Mouse (Mus musculus): ENCODE results near the gene Tjp2. TPM values are rescaled to one million over a fixed set of nuclear protein-coding genes. Genes with fewer than 3 reads are reported as not detected.
"Not testable (repeated sequence)": the region's sequence is repeated elsewhere in the genome, so short reads cannot be mapped to it uniquely, and the experiment has no call there.

Tjp2 gene
- polyA plus RNA-seq, 1 experiment from 2014 or later, result 4.1 TPM

DNA sequence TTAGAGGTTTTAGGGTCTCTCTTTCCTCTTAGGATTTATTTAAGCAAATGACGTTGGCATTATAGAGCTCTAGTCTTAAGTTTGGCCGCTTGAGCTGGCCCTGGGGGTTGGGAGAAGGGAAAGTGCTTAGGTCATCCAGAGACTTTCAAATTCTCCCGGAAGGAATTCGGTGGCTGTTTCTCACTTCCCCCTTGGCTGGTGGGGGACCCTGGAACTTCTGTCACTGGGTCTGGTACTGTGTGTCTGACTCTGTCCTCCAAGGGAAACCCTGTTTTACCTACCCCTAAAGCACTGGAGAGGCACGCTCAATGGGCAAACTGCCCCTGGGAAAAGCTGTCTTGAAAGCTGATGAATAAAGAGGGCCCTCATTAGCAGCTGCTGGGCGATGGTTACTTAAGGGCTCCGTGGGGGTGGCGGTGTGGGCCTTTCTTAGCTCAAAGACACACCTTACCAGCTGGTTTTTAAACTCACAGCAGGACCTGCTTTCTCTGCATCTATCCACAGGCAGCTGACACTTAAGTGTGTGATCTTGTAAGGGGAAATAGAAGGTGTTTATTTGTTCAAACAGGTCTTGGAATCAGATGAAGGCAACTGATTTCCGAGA is 28.9 kb upstream of the Tjp2 start:
- no peak for DNase-seq
- TF ChIP-seq EP300 (IDR thresholded peaks at IDR 0.05; ENCODE audit: low read depth) (no peak), CTCF (IDR thresholded peaks at IDR 0.05; ENCODE audit: low read depth) (no peak)
- WGBS (ENCODE audit: insufficient replicate concordance), result 56% methylated on average over 9 of the region's 9 CpGs

DNA sequence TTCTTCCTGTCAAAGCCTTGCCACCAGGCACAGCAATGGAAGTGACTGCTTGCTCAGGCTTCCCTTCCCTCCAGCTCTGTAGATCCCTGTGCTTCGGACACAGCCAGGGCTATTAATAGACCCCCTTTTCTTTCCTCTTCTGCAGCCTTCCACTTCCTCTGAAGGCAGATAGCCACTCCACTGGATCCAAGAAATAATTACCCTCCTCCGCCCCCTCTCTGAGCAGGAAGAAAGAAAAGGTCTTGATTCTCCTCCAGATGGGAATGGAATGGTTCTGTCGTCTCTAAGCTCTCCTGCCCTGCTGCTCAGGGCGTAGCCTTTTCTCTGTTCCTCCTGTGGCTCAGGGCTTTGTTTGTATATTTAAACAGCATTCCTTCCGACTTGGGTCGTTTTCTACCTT is 27.0 kb upstream of the Tjp2 start:
- 19% methylated on average over 6 of the region's 6 CpGs for WGBS (ENCODE audit: insufficient replicate concordance)
- H3K9me3 ChIP-seq (ENCODE audit: low read length), result no peaks in the 10 kb centered on the region
- no peak overlapping the region for H3K4me2 ChIP-seq (ENCODE audit: low read depth, low read length)
- DNase-seq (no peak), ATAC-seq (no peak)
- peak overlapping the region; percentile 18; the same call in 1 of the 2 replicates for H3K27ac ChIP-seq (ENCODE audit: low read depth)
- H3K9ac ChIP-seq (replicated peaks), result no peak overlapping the region
- H3K36me3 ChIP-seq (replicated peaks; ENCODE audit: insufficient read depth, low read length), result no peaks in the 10 kb centered on the region
- no peaks in the 10 kb centered on the region for H3K27me3 ChIP-seq (ENCODE audit: insufficient read depth, low read length)
- H3K4me3 ChIP-seq (ENCODE audit: low read depth, low read length), result no peak overlapping the region
- H3K4me1 ChIP-seq (ENCODE audit: insufficient read depth), result peaks cover 5% of the 10 kb centered on the region; the same call in 1 of the 2 replicates
- TF ChIP-seq CTCF (IDR thresholded peaks at IDR 0.05; ENCODE audit: low read depth) (no peak), EP300 (IDR thresholded peaks at IDR 0.05; ENCODE audit: low read depth) (no peak)

More for the DNA sequence above, 28.9 kb upstream of the Tjp2 start:
- H3K4me2 ChIP-seq (ENCODE audit: low read depth, low read length), result no peak overlapping the region
- H3K9me3 ChIP-seq (ENCODE audit: low read length), result no peaks in the 10 kb centered on the region
- no peak overlapping the region for H3K9ac ChIP-seq (replicated peaks)
- H3K4me3 ChIP-seq (ENCODE audit: low read depth, low read length), result no peak overlapping the region
- no peak overlapping the region for H3K27ac ChIP-seq (ENCODE audit: low read depth)
- H3K4me1 ChIP-seq (ENCODE audit: insufficient read depth), result peaks cover 5% of the 10 kb centered on the region; the same call in 1 of the 2 replicates
- no peaks in the 10 kb centered on the region for H3K27me3 ChIP-seq (ENCODE audit: insufficient read depth, low read length)
- no peaks in the 10 kb centered on the region for H3K36me3 ChIP-seq (replicated peaks; ENCODE audit: insufficient read depth, low read length)
- no peak for ATAC-seq

DNA sequence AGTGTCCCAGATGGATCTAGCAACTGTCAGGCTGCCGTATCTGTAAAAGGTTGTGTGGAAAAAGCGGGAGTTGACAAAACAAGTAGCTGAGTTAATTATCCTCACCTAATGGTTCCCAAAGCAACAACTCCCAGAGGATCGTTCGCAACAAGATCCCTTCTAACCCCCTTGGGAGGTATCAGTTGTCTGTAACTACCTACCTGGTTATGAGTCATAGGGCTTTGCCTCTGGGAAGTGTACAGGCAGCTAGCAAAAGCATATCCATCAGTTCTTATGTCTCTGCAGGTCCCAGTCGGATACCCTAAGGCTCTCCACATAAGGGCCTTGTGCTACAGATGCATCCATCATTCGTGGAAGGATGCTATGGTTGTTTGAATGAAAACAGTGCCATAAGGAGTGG is 18.5 kb upstream of the Tjp2 start:
- H3K9ac ChIP-seq (replicated peaks), result no peak overlapping the region

DNA sequence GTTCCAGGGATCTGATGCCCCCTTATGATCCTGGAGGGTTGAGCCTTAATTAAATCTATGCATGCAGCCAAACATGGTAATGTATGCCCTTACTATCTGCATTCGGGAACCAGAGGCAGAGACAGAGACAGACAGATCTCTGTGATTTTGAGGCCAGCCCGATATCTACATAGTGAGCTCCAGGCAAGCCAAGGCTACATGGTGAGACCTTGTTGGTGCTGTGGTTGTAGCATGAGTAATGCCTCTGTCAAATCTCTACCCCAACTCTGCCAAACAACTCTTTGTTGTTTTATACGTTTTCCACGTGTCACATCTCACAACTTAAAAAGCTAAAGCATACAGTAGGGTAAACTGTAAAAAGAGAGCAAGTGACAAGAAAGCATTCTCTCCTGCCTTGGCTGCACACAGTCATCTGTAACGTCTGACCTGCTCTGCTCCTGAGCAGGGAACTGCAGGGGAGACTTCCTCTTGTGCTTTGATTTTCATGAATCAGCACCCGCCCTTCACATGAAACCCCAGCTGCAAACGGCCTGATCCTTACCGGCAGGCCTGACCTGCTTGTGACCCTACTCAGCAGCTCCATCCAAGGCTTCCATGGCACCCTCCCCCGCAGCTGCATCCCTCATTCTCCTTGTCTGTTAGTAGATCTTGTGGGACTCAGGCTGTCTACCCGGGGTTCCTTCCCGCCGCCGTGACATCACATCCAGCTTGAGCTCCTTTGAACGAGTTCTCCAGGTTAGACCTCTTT is 17.1 kb upstream of the Tjp2 start:
- WGBS (ENCODE audit: insufficient replicate concordance), result 34% methylated on average over 14 of the region's 14 CpGs
- no peak for DNase-seq
- H3K27ac ChIP-seq (ENCODE audit: low read depth), result no peak overlapping the region
- no peaks in the 10 kb centered on the region for H3K27me3 ChIP-seq (ENCODE audit: insufficient read depth, low read length)
- no peak for ATAC-seq
- H3K9me3 ChIP-seq (ENCODE audit: low read length), result no peaks in the 10 kb centered on the region
- H3K4me2 ChIP-seq (ENCODE audit: low read depth, low read length), result no peak overlapping the region
- H3K4me1 ChIP-seq (ENCODE audit: insufficient read depth), result no peaks in the 10 kb centered on the region
- H3K9ac ChIP-seq (replicated peaks), result no peak overlapping the region
- no peaks in the 10 kb centered on the region for H3K36me3 ChIP-seq (replicated peaks; ENCODE audit: insufficient read depth, low read length)
- no peak overlapping the region for H3K4me3 ChIP-seq (ENCODE audit: low read depth, low read length)
- TF ChIP-seq EP300 (IDR thresholded peaks at IDR 0.05; ENCODE audit: low read depth), result no peak
- TF ChIP-seq CTCF (IDR thresholded peaks at IDR 0.05; ENCODE audit: low read depth), result no peak

More for the DNA sequence above, 18.5 kb upstream of the Tjp2 start:
- DNase-seq (no peak), ATAC-seq (no peak)
- H3K4me2 ChIP-seq (ENCODE audit: low read depth, low read length), result no peak overlapping the region
- TF ChIP-seq CTCF (IDR thresholded peaks at IDR 0.05; ENCODE audit: low read depth) (no peak), EP300 (IDR thresholded peaks at IDR 0.05; ENCODE audit: low read depth) (no peak)
- no peak overlapping the region for H3K27ac ChIP-seq (ENCODE audit: low read depth)
- no peaks in the 10 kb centered on the region for H3K36me3 ChIP-seq (replicated peaks; ENCODE audit: insufficient read depth, low read length)
- no peak overlapping the region for H3K4me3 ChIP-seq (ENCODE audit: low read depth, low read length)
- H3K4me1 ChIP-seq (ENCODE audit: insufficient read depth), result no peaks in the 10 kb centered on the region
- H3K27me3 ChIP-seq (ENCODE audit: insufficient read depth, low read length), result no peaks in the 10 kb centered on the region
- H3K9me3 ChIP-seq (ENCODE audit: low read length), result no peaks in the 10 kb centered on the region
- WGBS (ENCODE audit: insufficient replicate concordance), result 76% methylated on average over 6 of the region's 6 CpGs

DNA sequence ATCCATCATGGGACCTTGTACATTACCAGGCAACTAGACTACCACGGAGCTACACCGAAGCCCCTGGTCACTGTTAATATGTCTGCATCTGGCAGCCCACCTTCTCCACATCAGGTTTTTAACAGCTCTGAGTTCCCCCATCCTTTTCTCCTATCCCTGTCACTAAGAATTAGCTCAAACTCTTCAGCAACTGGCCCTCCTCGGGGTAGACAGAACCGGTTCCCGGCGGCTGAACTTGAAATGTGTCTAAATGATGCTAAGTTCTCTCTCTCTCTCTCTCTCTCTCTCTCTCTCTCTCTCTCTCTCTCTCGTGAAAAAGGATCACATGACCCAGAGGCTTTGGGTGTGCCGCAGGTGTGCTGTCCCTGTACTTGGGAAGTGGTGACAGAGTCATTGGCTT is 16.4 kb upstream of the Tjp2 start:
- Histone ChIP-seq H3K4me1 (ENCODE audit: insufficient read depth) (no peaks in the 10 kb centered on the region), H3K27me3 (ENCODE audit: insufficient read depth, low read length) (no peaks in the 10 kb centered on the region), H3K4me3 (ENCODE audit: low read depth, low read length) (no peak overlapping the region), H3K27ac (ENCODE audit: low read depth) (no peak overlapping the region), H3K36me3 (replicated peaks; ENCODE audit: insufficient read depth, low read length) (no peaks in the 10 kb centered on the region), H3K4me2 (ENCODE audit: low read depth, low read length) (no peak overlapping the region), H3K9ac (replicated peaks) (no peak overlapping the region), H3K9me3 (ENCODE audit: low read length) (no peaks in the 10 kb centered on the region)
- no peak for ATAC-seq
- no peak for DNase-seq
- TF ChIP-seq CTCF (IDR thresholded peaks at IDR 0.05; ENCODE audit: low read depth), result no peak
- WGBS (ENCODE audit: insufficient replicate concordance), result 81% methylated on average over 8 of the region's 8 CpGs

DNA sequence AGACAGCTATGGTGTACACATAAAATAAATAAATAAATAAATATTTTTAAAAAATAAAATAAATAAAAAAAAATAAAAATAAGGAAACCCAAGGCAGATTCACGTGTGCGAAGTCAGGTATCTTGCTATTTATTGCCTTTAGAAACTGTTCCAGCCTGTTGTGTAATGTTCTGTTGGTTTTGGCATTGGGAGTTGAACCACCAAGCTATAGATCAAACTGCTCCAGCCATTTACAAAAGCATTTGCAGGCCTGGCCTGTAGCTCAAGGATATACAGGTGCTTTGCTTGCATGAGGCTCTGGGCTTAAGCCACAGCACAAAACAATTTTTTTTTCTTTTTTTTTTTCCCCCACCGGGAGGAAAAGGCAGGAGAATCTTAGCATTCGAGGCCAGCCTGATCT is 13.2 kb upstream of the Tjp2 start:
- ATAC-seq, result no peak
- 63% methylated on average over 4 of the region's 4 CpGs for WGBS (ENCODE audit: insufficient replicate concordance)
- DNase-seq, result no peak
- no peak overlapping the region for H3K4me3 ChIP-seq (ENCODE audit: low read depth, low read length)
- H3K36me3 ChIP-seq (replicated peaks; ENCODE audit: insufficient read depth, low read length), result no peaks in the 10 kb centered on the region
- no peaks in the 10 kb centered on the region for H3K9me3 ChIP-seq (ENCODE audit: low read length)
- H3K4me2 ChIP-seq (ENCODE audit: low read depth, low read length), result no peak overlapping the region
- no peak overlapping the region for H3K27ac ChIP-seq (ENCODE audit: low read depth)
- no peaks in the 10 kb centered on the region for H3K27me3 ChIP-seq (ENCODE audit: insufficient read depth, low read length)
- H3K4me1 ChIP-seq (ENCODE audit: insufficient read depth), result no peaks in the 10 kb centered on the region
- H3K9ac ChIP-seq (replicated peaks), result no peak overlapping the region
- TF ChIP-seq EP300 (IDR thresholded peaks at IDR 0.05; ENCODE audit: low read depth) (no peak), CTCF (IDR thresholded peaks at IDR 0.05; ENCODE audit: low read depth) (no peak)

DNA sequence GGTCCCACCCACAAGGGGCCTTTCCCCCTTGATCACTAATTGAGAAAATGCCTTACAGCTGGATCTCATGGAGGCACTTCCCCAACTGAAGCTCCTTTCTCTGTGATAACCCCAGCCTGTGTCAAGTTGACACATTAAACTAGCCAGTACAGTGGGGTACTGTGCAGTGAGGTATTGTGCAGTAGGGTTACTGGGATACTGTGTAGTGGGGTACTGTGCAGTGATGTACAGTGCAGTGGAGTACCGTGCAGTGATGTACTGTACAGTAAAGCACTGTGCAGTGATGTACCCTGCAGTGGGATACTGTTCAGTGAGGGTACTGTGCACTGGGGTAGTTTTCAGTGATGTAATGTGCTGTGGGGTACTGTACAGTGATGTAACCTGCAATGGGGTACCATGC is 7.5 kb upstream of the Tjp2 start:
- not testable (repeated sequence) for H3K4me3 ChIP-seq (ENCODE audit: low read depth, low read length); H3K9me3 ChIP-seq (ENCODE audit: low read length); H3K27me3 ChIP-seq (ENCODE audit: insufficient read depth, low read length); H3K9ac ChIP-seq (replicated peaks); H3K4me2 ChIP-seq (ENCODE audit: low read depth, low read length); H3K27ac ChIP-seq (ENCODE audit: low read depth); DNase-seq; ATAC-seq; H3K36me3 ChIP-seq (replicated peaks; ENCODE audit: insufficient read depth, low read length); H3K4me1 ChIP-seq (ENCODE audit: insufficient read depth)
- WGBS (ENCODE audit: insufficient replicate concordance), result 81% methylated on average over 1 of the region's 1 CpGs
